ENCODE assay signal across 8 mouse cellular contexts in genomic region chr15:80173001-80173771, GRCm38 (mm10). TPM values are rescaled to one million over a fixed set of nuclear protein-coding genes. Genes with fewer than 3 reads are reported as not detected.
DNase-seq lines count a peak whose midpoint lies in the region; ATAC-seq lines count a peak whose summit lies in the region.

Gene Mgat3 (plus strand): TSS chr15:80173721.

- H3K27ac ChIP-seq in heart, embryonic 16.5 days (ENCODE audit: low read length): no peak within 1 kb of the TSS

- peak within 1 kb of the TSS; percentile 88 for H3K4me2 ChIP-seq in heart, embryonic 16.5 days (ENCODE audit: low read depth, low read length)

- peak; percentile 50 for DNase-seq in urinary bladder, adult 2 months (ENCODE audit: low spot score)
- DNase-seq in urinary bladder, postnatal 25 days (ENCODE audit: low spot score): no peak
- DNase-seq in cerebellum, postnatal 25 days: peak; percentile 83 to 86
- DNase-seq in layer of hippocampus, adult 8-10 months (ENCODE audit: low spot score in 2 of 2): peak in 1 of 2 experiments; percentile 59
- peak; percentile 55 for DNase-seq in lung, postnatal 10 days
- DNase-seq in right cerebral cortex, postnatal 36 days (ENCODE audit: low spot score in 2 of 2): peak; percentile 28 to 53
- DNase-seq in ovary, postnatal 14 days (ENCODE audit: low spot score): no peak

- H3K4me3 ChIP-seq in heart, embryonic 16.5 days (ENCODE audit: low read length): peak within 1 kb of the TSS; percentile 63

- peak; percentile 52 for ATAC-seq in heart, embryonic 16.5 days (replicated peaks; ENCODE audit: extremely low read depth, insufficient read depth, low FRiP score)

- H3K36me3 ChIP-seq in heart, embryonic 16.5 days (ENCODE audit: control insufficient read depth, insufficient read depth): no peaks in the 10 kb centered on the region

- 4% methylated on average over 68 of the region's 85 CpGs for WGBS in heart, embryonic 16.5 days

- H3K9me3 ChIP-seq in heart, embryonic 16.5 days (replicated peaks; ENCODE audit: control insufficient read depth, low read length): no peaks in the 10 kb centered on the region

- peaks cover 14% of the 10 kb centered on the region for H3K4me1 ChIP-seq in heart, embryonic 16.5 days (ENCODE audit: control insufficient read depth, insufficient read depth, low read length)

- peak within 1 kb of the TSS; percentile 79 for H3K9ac ChIP-seq in heart, embryonic 16.5 days (ENCODE audit: low read length)

- peaks cover 21% of the 10 kb centered on the region for H3K27me3 ChIP-seq in heart, embryonic 16.5 days (ENCODE audit: control insufficient read depth, insufficient read depth, low read length)

RNA-seq across cellular contexts. Expression of gene Mgat3, which starts in this region (rescaled TPM):
- 62.9 and 73.1 TPM in 2 replicates for polyA plus RNA-seq in urinary bladder, adult 2 months (2012; rRNA removed)
- polyA plus RNA-seq in heart, embryonic 16.5 days (2015; fragmentation: Nextera tagmentation; extraction: Ambion mirVana): 1.3 and 1.5 TPM in 2 replicates
- 100 to 1,000 TPM; 112 to 115 (median 114) TPM for total RNA-seq in layer of hippocampus, adult 8-10 months (2022)

Comparison
In these comparisons a context has a peak if more than half of its experiments do, and no peak if none do; other contexts are left out.
1. RNA of gene Mgat3 (polyA plus RNA-seq): 62.9 to 73.1 TPM in urinary bladder, adult 2 months; 1.3 to 1.5 TPM in heart, embryonic 16.5 days; every median in the first group is over 10 times any median in the second.
2. DNase-seq: peak in urinary bladder, adult 2 months (single experiment), cerebellum, postnatal 25 days (2 of 2), lung, postnatal 10 days (single experiment) and right cerebral cortex, postnatal 36 days (2 of 2); none in urinary bladder, postnatal 25 days (single experiment) and ovary, postnatal 14 days (single experiment).